Mouse (Mus musculus) urinary bladder, postnatal 10 days (tissue): ENCODE measurements around the gene Aacs.

Source experiments
- DNase-seq: peaks from one replicate; pipeline ENCODE4 v3.0.0; 2022; ENCODE audit warnings: low spot score

The Aacs gene

DNA sequence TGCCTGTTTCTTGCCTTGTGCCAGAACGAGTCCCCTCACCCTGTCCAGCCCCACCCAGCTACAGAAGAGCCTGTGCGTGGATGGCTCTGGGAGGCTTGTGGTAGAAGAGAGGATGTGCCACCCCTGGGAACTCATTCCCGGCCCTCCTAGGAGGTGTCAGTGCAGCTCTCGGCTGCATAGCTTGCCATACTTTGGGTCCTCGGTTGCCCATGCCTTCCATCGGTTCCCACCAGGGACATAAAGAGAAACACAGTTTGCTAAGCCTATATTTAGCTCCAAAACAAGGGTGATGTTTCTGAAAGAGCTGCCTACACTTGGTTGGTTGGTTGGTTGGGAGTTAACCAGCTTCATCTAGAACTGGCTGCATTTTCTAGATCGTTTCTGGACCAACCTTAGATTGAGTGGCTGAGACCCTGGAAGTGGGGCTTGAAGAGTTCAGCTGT lies 58.6 kb downstream of the Aacs start:
- DNase-seq, result no peak

DNA sequence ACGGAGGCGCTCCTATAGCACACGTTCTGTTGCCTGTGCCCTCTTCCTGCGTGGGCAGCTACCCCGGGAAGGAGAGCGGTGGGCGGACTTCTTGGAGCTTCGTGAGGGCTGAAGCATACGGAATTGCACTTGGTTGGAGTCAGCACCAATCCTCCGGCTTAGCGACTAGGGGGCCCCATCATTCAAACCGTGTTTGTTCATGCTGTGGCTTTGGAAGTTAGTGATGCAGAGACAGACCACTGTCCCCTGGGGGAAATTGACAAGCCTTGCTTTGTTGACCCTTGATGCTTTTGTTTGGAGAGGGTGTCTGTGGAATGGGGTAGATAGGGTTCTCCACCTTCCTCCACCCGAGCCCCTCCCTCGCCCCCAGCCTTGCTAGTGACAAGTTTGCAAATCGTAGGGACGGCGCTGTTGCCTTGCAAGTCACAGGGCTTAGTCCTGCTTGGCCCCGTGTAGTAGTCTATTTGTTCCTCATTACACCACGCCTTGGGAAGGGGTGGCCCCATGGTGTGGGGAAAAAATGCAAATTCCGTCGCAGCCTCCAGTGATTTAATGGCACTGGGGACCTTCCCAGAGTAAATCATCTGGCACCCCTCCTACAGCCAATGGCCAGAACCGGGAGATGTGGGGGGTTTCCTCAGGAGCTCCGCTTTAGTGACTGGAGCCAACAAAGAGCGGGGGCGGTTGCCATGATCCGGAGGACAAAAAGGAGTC lies 59.2 kb downstream of the Aacs start:
- no peak for DNase-seq

DNA sequence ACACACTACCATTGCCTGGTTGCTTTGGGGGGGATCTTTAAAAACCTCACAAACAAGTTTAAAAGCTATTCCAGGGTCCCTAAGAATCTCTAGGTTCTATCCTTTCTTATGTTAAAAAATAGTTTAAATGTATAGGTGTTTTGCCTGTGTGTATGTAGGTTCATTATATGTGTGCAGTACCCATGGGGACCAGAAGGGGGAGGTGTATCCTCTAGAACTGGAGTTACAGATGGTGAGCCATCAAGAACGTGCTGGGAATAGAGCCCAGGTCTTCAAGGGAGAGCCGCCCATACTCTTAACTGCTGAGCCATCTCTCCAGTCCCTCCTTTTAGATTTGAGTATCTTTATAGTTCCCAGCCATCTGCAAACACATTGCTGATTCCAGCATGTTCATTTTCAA lies 69.5 kb downstream of the Aacs start:
- DNase-seq, result no peak

DNA sequence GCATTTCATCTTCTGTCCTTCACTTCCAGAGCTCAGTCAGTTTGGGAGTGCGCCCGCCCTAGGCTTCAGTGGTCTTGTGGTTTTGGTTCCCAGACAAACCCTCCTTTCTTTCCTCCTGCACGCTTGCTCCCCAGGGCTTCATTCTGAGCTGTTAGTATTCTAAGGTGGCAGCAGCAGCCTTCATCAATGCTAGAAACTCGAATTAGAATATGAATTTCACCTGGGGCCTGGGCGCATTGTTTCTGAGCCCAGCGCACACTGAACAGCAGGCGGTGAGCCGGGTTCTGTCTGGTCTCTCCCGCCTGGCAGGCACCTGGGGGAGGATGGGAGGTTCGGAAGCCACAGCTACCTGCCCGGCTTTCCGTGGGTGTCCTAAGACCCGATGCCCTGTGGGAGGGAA lies 70.7 kb downstream of the Aacs start:
- DNase-seq, result no peak

DNA sequence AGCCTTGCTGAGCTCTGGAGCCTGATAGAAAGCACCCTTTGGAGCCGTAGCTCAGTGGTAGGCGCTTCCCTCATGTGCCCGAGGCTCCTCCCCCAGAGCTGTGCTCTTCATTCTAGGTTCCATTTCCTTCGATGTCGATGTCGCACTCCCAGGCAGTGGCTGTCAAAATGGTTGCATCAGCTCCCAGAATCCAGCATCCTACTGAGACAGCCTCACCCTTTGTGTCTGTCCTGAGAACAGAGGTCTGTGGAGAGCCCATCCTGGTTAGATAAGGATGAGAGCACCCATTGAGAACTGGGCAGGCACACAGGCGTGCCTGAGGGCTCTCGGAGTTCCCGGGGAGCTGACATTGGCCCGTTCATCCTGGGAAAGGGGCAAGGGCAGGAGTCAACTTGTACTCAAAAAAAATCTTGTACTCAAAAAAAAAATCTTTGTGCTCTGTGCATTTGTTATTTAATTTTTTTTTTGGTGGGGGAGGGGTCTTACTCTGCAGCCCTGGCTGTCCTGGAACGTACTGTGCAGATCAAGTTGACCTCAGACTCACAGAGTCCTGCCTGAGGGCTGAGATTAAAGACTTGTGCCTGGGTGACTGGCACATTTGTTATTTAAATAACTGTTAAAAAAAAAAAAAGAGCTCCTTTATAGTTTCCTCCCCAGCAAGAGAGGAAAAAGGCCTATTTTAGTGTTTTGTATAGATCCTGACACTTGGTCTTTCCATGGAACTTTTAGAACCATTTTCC lies 74.3 kb downstream of the Aacs start:
- DNase-seq, result no peak

DNA sequence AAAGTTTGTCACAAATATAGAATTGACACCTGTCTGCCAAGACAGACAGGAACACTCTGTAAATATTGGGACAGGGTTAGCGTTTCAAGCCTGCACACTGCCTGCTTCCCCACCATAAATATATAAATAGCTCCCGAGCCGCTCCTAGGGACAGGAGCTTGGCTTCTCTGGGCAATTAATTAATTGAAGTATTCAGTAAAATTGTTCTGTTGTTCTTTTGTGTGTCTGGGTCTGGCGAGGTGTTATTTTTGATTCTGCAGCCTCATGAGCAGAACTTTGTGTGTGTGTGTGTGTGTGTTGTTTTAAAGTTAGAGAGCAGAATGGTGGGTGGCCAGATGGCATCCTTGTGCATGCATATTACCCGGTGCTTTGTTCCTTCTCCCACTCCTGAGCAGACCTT lies 80.1 kb downstream of the Aacs start:
- no peak for DNase-seq

DNA sequence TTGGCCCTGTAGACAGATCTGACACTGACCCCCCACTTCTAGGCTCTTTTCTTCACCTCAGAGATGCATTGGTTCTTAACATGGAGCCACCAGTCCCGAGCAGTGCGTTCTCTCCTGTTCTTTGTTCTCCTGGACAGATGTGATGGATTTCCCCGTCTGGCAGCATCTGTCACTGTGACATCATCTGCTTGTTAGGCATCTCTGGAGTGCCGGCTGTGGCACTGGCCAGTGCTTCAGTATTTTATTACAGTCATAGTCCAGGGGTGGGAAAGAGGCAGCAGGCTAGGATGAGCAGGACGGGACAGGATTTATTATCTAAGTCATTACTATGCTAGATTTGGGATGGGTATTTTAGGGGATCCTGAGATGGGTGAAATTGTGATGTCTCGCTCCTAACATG lies 87.9 kb downstream of the Aacs start:
- no peak for DNase-seq

DNA sequence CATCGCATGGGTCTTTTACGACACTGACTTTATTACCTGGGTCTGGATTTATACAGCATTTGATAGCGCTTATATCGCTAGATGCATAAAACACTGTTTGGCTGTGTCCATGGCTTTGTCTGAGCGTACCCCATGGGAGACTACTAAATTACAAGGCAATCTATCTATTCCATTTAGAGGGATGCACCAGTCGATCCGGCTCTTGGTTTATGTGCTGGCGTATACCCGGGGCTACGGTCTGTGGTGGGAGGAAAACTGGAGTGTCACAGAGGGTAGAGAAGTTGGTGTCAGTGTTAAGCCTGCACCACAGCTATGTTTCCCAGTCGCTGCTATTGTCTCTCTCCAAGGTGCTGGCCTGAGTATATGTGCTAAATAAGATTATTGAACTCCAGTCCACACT lies 90.1 kb downstream of the Aacs start:
- no peak for DNase-seq
